Mouse (Mus musculus): ENCODE measurements around the gene Tagln. TPM values are rescaled to one million over a fixed set of nuclear protein-coding genes. Genes with fewer than 3 reads are reported as not detected.

The Tagln gene
- 10 to 100 TPM; 71.4 TPM for total RNA-seq (2021)

- no peak for DNase-seq
- intact Hi-C loops (cut with DNase I): no loop called here
Observed at GRCm38 (mm10) chr9:45935628-45936210, at the start of gene Tagln. TSS of gene Tagln (minus strand) at chr9:45936058.

- DNase-seq: peak; percentile 69 to 71
- intact Hi-C loops (cut with DNase I): loop anchor here (2.0 kb wide), 1 partner anchor 30 kb away; the partner anchor contains the start of gene Sidt2
Observed at GRCm38 (mm10) chr9:45985229-45985567, 49.3 kb upstream of the Tagln start.

GRCm38 (mm10) chr9:45984409-45985228, 48.8 kb upstream of the Tagln start:
- peak; percentile 92 to 93 for DNase-seq
- intact Hi-C loops (cut with DNase I): loop anchor here (2.0 kb wide), 1 partner anchor 30 kb away; the partner anchor contains the start of gene Sidt2

- peak in 1 of 2 experiments; percentile 18 for DNase-seq
Observed at GRCm38 (mm10) chr9:45983676-45984408, 48.0 kb upstream of the Tagln start.

GRCm38 (mm10) chr9:45981331-45981730, 45.5 kb upstream of the Tagln start:
- intact Hi-C loops (cut with DNase I): no loop called here
- DNase-seq: no peak

More at GRCm38 (mm10) chr9:45983676-45984408, 48.0 kb upstream of the Tagln start:
- intact Hi-C loops (cut with DNase I): loop anchor here (2.0 kb wide), 1 partner anchor 29 kb away; the partner anchor contains the start of gene Sidt2

GRCm38 (mm10) chr9:45980611-45981010, 44.8 kb upstream of the Tagln start:
- intact Hi-C loops (cut with DNase I): no loop called here
- no peak for DNase-seq

- no peak for DNase-seq
- intact Hi-C loops (cut with DNase I): no loop called here
Observed at GRCm38 (mm10) chr9:45979778-45980177, 43.9 kb upstream of the Tagln start.

GRCm38 (mm10) chr9:45976884-45977283, 41.0 kb upstream of the Tagln start:
- intact Hi-C loops (cut with DNase I): no loop called here
- no peak for DNase-seq

GRCm38 (mm10) chr9:45963577-45963976, 27.7 kb upstream of the Tagln start:
- intact Hi-C loops (cut with DNase I): no loop called here
- no peak for DNase-seq

GRCm38 (mm10) chr9:45961855-45962254, 26.0 kb upstream of the Tagln start:
- DNase-seq: no peak
- intact Hi-C loops (cut with DNase I): no loop called here

- no peak for DNase-seq
- intact Hi-C loops (cut with DNase I): no loop called here
Observed at GRCm38 (mm10) chr9:45959661-45960060, 23.8 kb upstream of the Tagln start.

- DNase-seq: no peak
- intact Hi-C loops (cut with DNase I): no loop called here
Observed at GRCm38 (mm10) chr9:45958851-45959250, 23.0 kb upstream of the Tagln start.

GRCm38 (mm10) chr9:45958023-45958670, 22.3 kb upstream of the Tagln start:
- intact Hi-C loops (cut with DNase I): no loop called here
- DNase-seq: no peak

- peak; percentile 90 to 92 for DNase-seq
- intact Hi-C loops (cut with DNase I): loop anchor here (1.0 to 2.0 kb wide), 2 partner anchors 29 to 48 kb away; no protein-coding TSS in a partner anchor
Observed at GRCm38 (mm10) chr9:45955107-45955963, 19.5 kb upstream of the Tagln start, which contains the start of gene Sidt2. TSS of gene Sidt2 (minus strand) at chr9:45955258.

GRCm38 (mm10) chr9:45954294-45955106, 18.6 kb upstream of the Tagln start:
- peak in 1 of 2 experiments; percentile 56 for DNase-seq
- intact Hi-C loops (cut with DNase I): loop anchor here (1.0 to 2.0 kb wide), 2 partner anchors 30 to 47 kb away; no protein-coding TSS in a partner anchor

- intact Hi-C loops (cut with DNase I): loop anchor here (2.0 kb wide), 1 partner anchor 31 kb away; no protein-coding TSS in a partner anchor
- DNase-seq: no peak
Observed at GRCm38 (mm10) chr9:45953511-45954293, 17.8 kb upstream of the Tagln start.

- DNase-seq: no peak
- intact Hi-C loops (cut with DNase I): no loop called here
Observed at GRCm38 (mm10) chr9:45952890-45953289, 17.0 kb upstream of the Tagln start.

- intact Hi-C loops (cut with DNase I): no loop called here
- DNase-seq: no peak
Observed at GRCm38 (mm10) chr9:45952057-45952456, 16.2 kb upstream of the Tagln start.
